Mouse (Mus musculus): ENCODE measurements at regions not wholly inside any gene's neighbourhood (a gene's known extent, or its start where the extent isn't known, plus 50 kb on each side); places are given as distances from the start of the nearest gene placed in this dataset.

DNA sequence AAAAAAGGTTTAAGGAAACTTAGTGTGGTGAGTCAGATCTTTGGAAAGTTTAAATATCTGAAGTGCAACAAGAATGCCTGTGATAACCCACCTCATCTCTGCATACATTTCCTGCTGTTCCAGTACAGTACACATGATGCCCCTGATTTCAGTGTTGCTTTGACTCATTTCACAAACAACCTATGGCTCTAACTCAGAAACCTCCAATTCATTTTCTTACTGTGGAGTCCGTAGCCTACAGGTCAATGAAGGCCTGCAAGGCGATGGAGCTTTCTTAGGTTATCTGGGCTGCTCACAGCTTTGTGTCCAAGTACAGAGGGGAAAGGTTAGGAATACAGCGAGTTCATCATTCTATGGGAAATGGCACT, 235.8 kb upstream of the Map3k7 start:
- TF ChIP-seq CTCF (IDR thresholded peaks at IDR 0.05; ENCODE audit: control insufficient read depth, insufficient read depth, insufficient replicate concordance, low read depth, low read length) (no peak), POLR2A (IDR thresholded peaks at IDR 0.05; ENCODE audit: control insufficient read depth, low read depth, low read length) (no peak)
